Mouse (Mus musculus) embryonic fibroblast, embryonic 13.5 days (primary cell): ENCODE measurements around the gene Plxna2.

Experiments used
- CTCF ChIP-seq: IDR thresholded peaks from 2 replicates; pipeline ENCODE4 v1.5.1; 2011; ENCODE audit warnings: mild to moderate bottlenecking, control low read depth, low read length, moderate library complexity, borderline replicate concordance; ENCODE audit not compliant: insufficient read depth
- POLR2A ChIP-seq: IDR thresholded peaks from 2 replicates; pipeline ENCODE4 v1.6.1; 2011; ENCODE audit warnings: low read depth, mild to moderate bottlenecking, control low read depth, low read length, moderate library complexity

DNA sequence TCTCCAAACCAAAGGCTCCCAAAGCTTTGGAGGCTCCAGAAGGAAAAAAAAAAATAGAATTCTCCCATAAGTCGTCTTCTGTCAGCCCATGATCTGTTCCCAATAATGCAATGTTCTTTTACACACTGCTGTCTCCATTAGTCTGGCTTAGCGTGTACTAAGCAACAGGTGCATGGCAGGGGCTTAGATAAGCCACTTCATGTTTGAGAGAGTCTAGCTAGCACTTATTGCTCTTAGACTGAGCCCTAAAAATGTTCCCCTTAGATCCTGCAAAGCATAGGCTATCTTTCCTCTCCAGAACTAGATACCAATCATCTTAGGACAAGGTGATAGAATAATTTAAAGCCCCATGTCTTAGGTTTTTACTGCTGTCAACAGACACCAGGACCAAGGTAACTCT, 156.3 kb downstream of the Plxna2 start:
- TF ChIP-seq CTCF (no peak), POLR2A (no peak)
